In genomic region chr12:99721318-99721717, GRCm38 (mm10) we compare ENCODE assay signal across 11 mouse cellular contexts.
DNase-seq lines count a peak whose midpoint lies in the region; ATAC-seq lines count a peak whose summit lies in the region.
"Had no signal": no experiment of that assay in that cellular context is flagged by ENCODE, and none has a peak within 500 bp of the region (broad histone marks: within the 10 kb centered on the region; RNA-seq: fewer than 3 reads in every experiment).

No protein-coding gene starts in this region.

- H3K4me2 ChIP-seq in limb, embryonic 13.5 days (replicated peaks), result 0 out of 2 replicates have a peak overlapping the region, but pooled peaks have one; percentile 15
- no peak overlapping the region for H3K4me2 ChIP-seq in midbrain, embryonic 14.5 days (ENCODE audit: low read length)

- H3K27me3 ChIP-seq in limb, embryonic 13.5 days, result no peaks in the 10 kb centered on the region
- H3K27me3 ChIP-seq in hindbrain, embryonic 10.5 days (ENCODE audit: insufficient read depth, poor library complexity, severe bottlenecking), result no peaks in the 10 kb centered on the region
- H3K27me3 ChIP-seq in midbrain, embryonic 14.5 days (ENCODE audit: control insufficient read depth, insufficient read depth, low read length), result no peaks in the 10 kb centered on the region

- H3K36me3 ChIP-seq in limb, embryonic 13.5 days, result no peaks in the 10 kb centered on the region
- 0 out of 2 replicates have a peak, but pooled peaks cover 5% of the 10 kb centered on the region for H3K36me3 ChIP-seq in hindbrain, embryonic 10.5 days
- H3K36me3 ChIP-seq in midbrain, embryonic 14.5 days (ENCODE audit: control insufficient read depth, insufficient read depth, low read length), result no peaks in the 10 kb centered on the region

- H3K4me1 ChIP-seq in limb, embryonic 13.5 days, result peaks cover 12% of the 10 kb centered on the region
- H3K4me1 ChIP-seq in hindbrain, embryonic 10.5 days (replicated peaks), result peaks cover 2% of the 10 kb centered on the region
- H3K4me1 ChIP-seq in midbrain, embryonic 14.5 days (ENCODE audit: control insufficient read depth, insufficient read depth, low read length), result no peaks in the 10 kb centered on the region

- WGBS in limb, embryonic 13.5 days, result 23% methylated on average over 10 of the region's 10 CpGs
- 88% methylated on average over 10 of the region's 10 CpGs for WGBS in hindbrain, embryonic 10.5 days
- 87% methylated on average over 10 of the region's 10 CpGs for WGBS in midbrain, embryonic 14.5 days

- no peak overlapping the region for H3K9ac ChIP-seq in limb, embryonic 13.5 days
- no peak overlapping the region for H3K9ac ChIP-seq in midbrain, embryonic 14.5 days (replicated peaks; ENCODE audit: low read length)

- H3K27ac ChIP-seq in limb, embryonic 13.5 days, result no peak overlapping the region
- no peak overlapping the region for H3K27ac ChIP-seq in hindbrain, embryonic 10.5 days
- H3K27ac ChIP-seq in midbrain, embryonic 14.5 days (replicated peaks; ENCODE audit: low read depth, low read length), result no peak overlapping the region

- H3K4me3 ChIP-seq in limb, embryonic 13.5 days, result no peak overlapping the region
- H3K4me3 ChIP-seq in hindbrain, embryonic 10.5 days, result no peak overlapping the region
- H3K4me3 ChIP-seq in midbrain, embryonic 14.5 days (replicated peaks; ENCODE audit: low read depth, low read length), result no peak overlapping the region

- no peaks in the 10 kb centered on the region for H3K9me3 ChIP-seq in limb, embryonic 13.5 days
- H3K9me3 ChIP-seq in hindbrain, embryonic 10.5 days, result no peaks in the 10 kb centered on the region
- H3K9me3 ChIP-seq in midbrain, embryonic 14.5 days (ENCODE audit: control insufficient read depth, low read length), result no peaks in the 10 kb centered on the region

- no peak; the same call in 1 of the 2 replicates for ATAC-seq in limb, embryonic 13.5 days (ENCODE audit: low FRiP score, low read depth)
- no peak for ATAC-seq in midbrain, embryonic 14.5 days (ENCODE audit: low FRiP score, low TSS enrichment)
- ATAC-seq: activated CD4-positive, CD25-positive, alpha-beta regulatory T cell, adult 4 months had no signal

- DNase-seq in heart, adult 18-20 months, result peak; percentile 49 to 54
- DNase-seq in heart, adult 8-10 months (ENCODE audit: low spot score), result no peak
- peak; percentile 11 for DNase-seq in retina, adult 2 months (ENCODE audit: low read depth, low spot score)
- DNase-seq in retina, postnatal 1 day, result no peak
- no peak for DNase-seq in hindbrain, embryonic 10.5 days (ENCODE audit: low spot score)
- no peak for DNase-seq in midbrain, embryonic 14.5 days
- no peak for DNase-seq in T-cell, adult 2 months (ENCODE audit: low spot score)
- DNase-seq: kidney, adult 18-20 months; thymus, adult 18-20 months had no signal

Comparison
In these comparisons a context has a peak if more than half of its experiments do, and no peak if none do; other contexts are left out.
1. DNase-seq: peak in heart, adult 18-20 months (2 of 2) and retina, adult 2 months (single experiment); none in heart, adult 8-10 months (single experiment), retina, postnatal 1 day (single experiment), hindbrain, embryonic 10.5 days (single experiment), midbrain, embryonic 14.5 days (single experiment) and T-cell, adult 2 months (single experiment).